Mouse (Mus musculus) frontal cortex, postnatal 10 days (tissue): ENCODE results near the gene Cep95.
"Not testable (repeated sequence)": the region's sequence is repeated elsewhere in the genome, so short reads cannot be mapped to it uniquely, and the experiment has no call there.

Source experiments
- DNase-seq, 2 experiments: peaks; one replicate each; pipeline ENCODE4 v3.0.0; 2022; ENCODE audit warnings: low spot score in 2 of 2, mixed read lengths in 1 of 2

Cep95 gene

GRCm38 (mm10) chr11:106776960-106777359 lies 12.1 kb upstream of the Cep95 start:
- DNase-seq = no peak

- DNase-seq = no peak
Observed at GRCm38 (mm10) chr11:106777395-106777794, 11.7 kb upstream of the Cep95 start.

- DNase-seq = no peak
Observed at GRCm38 (mm10) chr11:106778132-106778531, 10.9 kb upstream of the Cep95 start.

GRCm38 (mm10) chr11:106778589-106779387 lies 10.3 kb upstream of the Cep95 start:
- DNase-seq = no peak

- peak; percentile 87 to 91 for DNase-seq
Observed at GRCm38 (mm10) chr11:106779388-106780088, 9.5 kb upstream of the Cep95 start, which contains the start of gene Polg2. Gene Polg2 (minus strand): TSS chr11:106779537.

- DNase-seq = no peak
Observed at GRCm38 (mm10) chr11:106780089-106780425, 9.0 kb upstream of the Cep95 start.

- DNase-seq = no peak
Observed at GRCm38 (mm10) chr11:106780590-106781220, 8.3 kb upstream of the Cep95 start.

GRCm38 (mm10) chr11:106782271-106782670 lies 6.8 kb upstream of the Cep95 start:
- not testable (repeated sequence) for DNase-seq

- no peak for DNase-seq
Observed at GRCm38 (mm10) chr11:106782841-106783764, 5.9 kb upstream of the Cep95 start.

- DNase-seq = no peak
Observed at GRCm38 (mm10) chr11:106784476-106784875, 4.6 kb upstream of the Cep95 start.

GRCm38 (mm10) chr11:106785043-106785442 lies 4.0 kb upstream of the Cep95 start:
- no peak for DNase-seq

GRCm38 (mm10) chr11:106787131-106788025 lies 1.7 kb upstream of the Cep95 start:
- peak; percentile 78 to 86 for DNase-seq

GRCm38 (mm10) chr11:106788026-106788774 lies 852 bp upstream of the Cep95 start:
- DNase-seq = peak; percentile 97 to 98

- no peak for DNase-seq
Observed at GRCm38 (mm10) chr11:106789649-106790048, 597 bp downstream of the Cep95 start.

GRCm38 (mm10) chr11:106793846-106794245 lies 4.8 kb downstream of the Cep95 start:
- DNase-seq = no peak

GRCm38 (mm10) chr11:106795679-106796078 lies 6.6 kb downstream of the Cep95 start:
- no peak for DNase-seq

- no peak for DNase-seq
Observed at GRCm38 (mm10) chr11:106802069-106802627, 13.1 kb downstream of the Cep95 start.

- DNase-seq = not testable (repeated sequence)
Observed at GRCm38 (mm10) chr11:106807442-106807841, 18.4 kb downstream of the Cep95 start.

- no peak for DNase-seq
Observed at GRCm38 (mm10) chr11:106812410-106813136, 23.5 kb downstream of the Cep95 start.
